Mouse (Mus musculus) megakaryocyte progenitor cell, adult 5-6 weeks (primary cell): Measurements from ENCODE around the gene 0610012G03Rik. TPM values are rescaled to one million over a fixed set of nuclear protein-coding genes. Genes with fewer than 3 reads are reported as not detected.
"Not testable (repeated sequence)": the region's sequence is repeated elsewhere in the genome, so short reads cannot be mapped to it uniquely, and the experiment has no call there.

Source experiments
- ATAC-seq: replicated peaks from 2 replicates; pipeline ENCODE4 v1.8.0; 2016; ENCODE audit warnings: mild to moderate bottlenecking, moderate TSS enrichment, inconsistent platforms; ENCODE audit not compliant: poor library complexity
- total RNA-seq, 2 experiments: library from RNA; stranded (forward) in 1 of 2; stranded (reverse) in 1 of 2; fragments of 157-497, 149-512 nt in 1 of 2; fragments of 200-1000 nt in 1 of 2; gene quantifications; 2 replicates each; pipeline versions ENCODE4 v1.2.3 to v1.2.4; 2015 to 2017

The 0610012G03Rik gene
- total RNA-seq (2015) (22.7 and 28.3 TPM in 2 replicates), total RNA-seq (2017) (10.3 and 14.1 TPM in 2 replicates)

DNA sequence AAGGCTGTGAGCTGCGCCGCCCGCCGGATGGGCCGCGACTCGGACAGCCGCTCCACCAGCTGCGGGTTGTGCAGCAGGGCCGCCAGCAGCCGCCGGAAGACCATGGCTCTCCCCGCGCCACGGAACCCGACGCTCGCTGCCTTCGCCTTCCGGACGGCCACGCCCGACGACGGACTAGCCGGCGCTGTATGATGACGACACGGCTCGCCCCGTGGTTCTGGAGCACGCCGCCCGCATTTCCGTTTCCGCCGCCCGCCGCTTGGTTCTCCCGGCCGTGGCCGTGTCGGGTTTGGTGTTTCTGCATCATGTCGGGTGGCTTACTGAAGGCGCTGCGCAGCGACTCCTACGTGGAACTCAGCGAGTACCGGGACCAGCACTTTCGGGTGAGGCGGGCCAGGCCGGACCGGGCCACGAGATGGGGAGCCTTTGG, at the start of gene 0610012G03Rik, which contains the start of gene Ncbp2:
0610012G03Rik (minus strand) TSS at position 150 of the 430 bp plus-strand sequence.
Ncbp2 (plus strand) TSS at position 169 of the 430 bp plus-strand sequence.
- peak; percentile 91 for ATAC-seq

DNA sequence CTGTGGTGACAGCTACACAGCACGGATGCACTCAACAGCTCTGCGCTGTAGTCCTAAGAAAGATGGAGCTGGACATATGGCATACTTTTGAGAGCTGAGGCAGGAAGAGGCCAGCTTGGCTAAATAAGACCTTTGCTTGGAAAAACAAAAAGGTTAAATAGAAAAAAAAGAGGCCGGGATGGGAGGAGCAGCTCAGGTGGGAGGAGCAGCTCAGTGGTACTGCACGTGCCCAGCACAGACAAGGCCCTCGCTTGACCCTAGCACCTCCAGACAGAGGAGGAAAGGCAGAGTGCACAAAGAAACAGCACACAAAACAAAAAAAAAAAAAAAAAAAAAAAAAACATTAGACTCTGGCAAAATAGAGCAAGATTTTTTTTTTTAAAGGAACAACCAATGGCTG, 48.1 kb upstream of the 0610012G03Rik start:
- ATAC-seq: no peak

DNA sequence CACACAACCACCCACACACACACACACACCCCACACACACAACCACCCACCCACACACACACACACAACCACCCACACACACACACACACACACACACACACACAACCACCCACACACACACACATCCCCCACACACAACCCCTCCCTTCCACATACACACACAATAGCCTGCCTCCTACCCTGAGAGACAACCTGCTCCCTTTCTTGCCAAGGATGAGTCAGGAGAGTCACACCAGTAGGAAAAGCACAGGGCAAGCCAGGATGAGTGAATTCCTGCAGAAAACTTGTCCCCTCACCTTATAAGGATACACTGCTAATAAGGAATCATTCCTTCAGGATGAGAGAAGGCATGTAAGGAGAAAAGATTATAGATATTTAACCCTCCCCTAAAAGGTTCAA, 45.7 kb upstream of the 0610012G03Rik start:
- no peak for ATAC-seq

- no peak for ATAC-seq
Observed at GRCm38 (mm10) chr16:31993195-31993594, 44.9 kb upstream of the 0610012G03Rik start.

DNA sequence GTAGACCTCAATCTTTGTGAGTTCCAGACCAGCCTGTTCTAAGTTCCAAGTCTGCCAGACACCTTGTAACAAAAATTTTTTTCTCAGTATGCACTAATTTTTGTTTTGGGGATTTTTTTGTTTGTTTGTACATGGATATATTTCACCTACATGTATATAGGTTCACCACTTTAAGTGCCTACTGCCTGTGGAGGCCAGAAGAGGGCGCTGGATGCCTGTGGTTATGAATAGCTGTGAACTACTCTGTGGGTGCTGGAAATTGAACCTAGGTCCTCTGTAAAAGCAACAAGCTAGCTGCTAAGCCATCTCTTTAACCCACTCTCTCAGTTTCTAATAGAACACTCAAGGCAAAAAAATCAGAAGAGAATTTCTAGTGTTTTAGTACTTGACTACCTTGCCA, 43.7 kb upstream of the 0610012G03Rik start:
- ATAC-seq: no peak

DNA sequence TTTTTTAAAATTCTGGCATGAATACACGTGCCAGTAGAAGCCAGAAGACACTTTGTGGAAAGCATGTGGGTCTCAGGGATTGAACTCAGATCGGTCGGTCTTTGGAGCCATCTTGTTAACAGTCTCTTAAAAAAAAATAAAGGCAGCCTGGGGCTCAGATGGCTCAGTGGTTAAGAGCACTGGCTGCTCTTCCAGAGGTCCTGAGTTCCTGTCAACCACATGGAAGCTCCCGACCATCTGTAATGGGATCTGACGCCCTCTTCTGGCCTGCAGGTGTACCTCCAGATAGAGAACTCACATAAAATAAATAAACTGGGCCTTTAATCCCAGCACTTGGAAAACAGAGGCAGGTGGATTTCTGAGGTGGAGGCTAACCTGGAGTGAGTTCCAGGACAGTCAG, 32.7 kb upstream of the 0610012G03Rik start:
- no peak for ATAC-seq

DNA sequence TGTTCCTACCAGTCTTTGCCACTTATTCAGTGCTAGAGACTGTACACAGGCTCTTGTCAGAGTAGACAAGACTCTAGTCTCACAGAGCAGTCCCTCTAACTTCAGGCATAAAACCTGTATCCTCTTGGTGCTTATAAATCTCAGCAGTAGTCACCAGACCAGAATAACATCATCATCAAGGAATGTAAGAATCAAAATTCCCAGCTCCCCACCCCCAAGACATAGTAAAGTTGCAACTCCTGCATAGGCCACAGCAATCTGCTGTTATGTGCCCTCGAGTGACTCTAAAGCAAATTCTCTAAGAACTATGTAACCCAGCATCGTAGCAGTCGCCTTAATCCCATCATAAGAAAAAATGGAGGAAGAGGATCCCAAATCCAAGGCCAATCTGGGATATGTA, 31.2 kb upstream of the 0610012G03Rik start:
- ATAC-seq: no peak

DNA sequence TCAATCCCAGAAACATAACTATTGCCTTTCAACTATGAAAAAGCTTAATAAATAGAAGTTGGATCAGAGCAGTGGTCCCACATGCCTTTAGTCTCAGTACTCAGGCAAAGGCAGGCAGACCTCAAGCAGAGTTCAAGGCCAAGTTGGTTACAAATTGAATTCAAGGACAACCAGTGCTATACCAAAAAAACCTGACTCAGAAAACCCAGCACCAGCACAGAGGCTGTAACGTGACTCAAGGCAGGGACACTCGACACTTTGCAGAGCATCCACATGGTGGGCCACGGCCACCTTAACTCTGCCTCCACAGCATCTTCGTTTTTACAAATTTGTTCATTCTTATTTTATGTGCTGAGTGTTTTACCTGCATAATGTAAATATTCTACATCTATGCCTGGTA, 27.0 kb upstream of the 0610012G03Rik start:
- no peak for ATAC-seq

GRCm38 (mm10) chr16:31963224-31963623, 14.9 kb upstream of the 0610012G03Rik start:
- no peak for ATAC-seq

DNA sequence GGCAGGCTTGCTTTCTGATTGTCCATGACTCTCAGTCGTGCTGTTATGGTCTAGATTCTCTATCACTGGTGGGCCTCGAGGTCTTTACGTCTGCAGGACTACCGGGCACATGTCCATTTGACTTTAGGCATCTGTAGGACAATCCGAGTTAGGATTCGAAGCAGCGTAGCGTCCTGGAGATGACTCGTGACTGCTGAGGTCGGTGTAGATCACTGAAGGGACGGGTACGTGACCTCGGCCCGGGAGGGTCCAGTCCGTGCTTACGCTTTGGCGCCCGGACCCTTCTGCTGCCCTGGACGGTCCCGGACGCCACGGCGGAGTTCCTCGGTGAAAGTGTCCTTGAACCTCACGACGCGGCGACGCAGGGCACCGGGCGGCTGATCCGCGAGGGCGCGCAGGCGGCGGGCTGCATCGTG, 385 bp downstream of the 0610012G03Rik start:
- ATAC-seq: peak; percentile 2; the same call in 1 of the 2 replicates

DNA sequence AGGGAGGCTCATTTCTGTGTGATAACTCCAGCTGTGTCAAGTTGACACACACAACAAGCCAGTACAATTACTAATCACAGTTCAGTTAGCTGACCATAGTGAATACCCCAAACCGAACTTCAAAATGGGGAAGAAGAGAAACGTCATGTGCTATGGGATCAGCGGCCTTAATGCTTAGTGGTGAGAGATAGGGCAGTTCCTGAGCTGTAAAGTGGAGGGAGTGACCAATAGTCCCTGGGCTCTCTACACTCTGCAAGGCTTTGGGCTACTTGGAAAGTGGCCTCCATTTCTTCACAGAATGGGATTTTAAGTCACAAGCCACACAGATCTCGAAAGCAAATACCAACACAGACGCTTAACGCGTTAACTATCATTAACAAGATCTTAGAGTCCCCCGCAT, 961 bp downstream of the 0610012G03Rik start:
- ATAC-seq: peak; percentile 19; the same call in 1 of the 2 replicates

DNA sequence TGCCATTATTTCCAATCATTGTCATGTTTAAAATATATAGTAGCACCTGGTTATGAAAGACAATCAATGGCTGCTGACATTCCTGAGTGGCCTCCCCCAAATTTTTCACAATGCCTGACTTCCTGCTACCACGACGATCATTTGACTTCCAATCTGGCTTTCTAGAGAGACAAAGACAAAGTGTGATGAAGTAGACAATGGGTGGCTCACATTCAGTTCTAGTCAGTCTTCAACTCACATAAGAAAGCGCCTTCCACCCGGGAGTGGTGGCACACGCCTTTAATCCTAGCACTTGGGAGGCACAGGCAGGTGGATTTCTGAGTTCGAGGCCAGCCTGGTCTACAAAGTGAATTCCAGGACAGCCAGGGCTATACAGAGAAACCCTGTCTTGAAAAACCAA, 2.3 kb downstream of the 0610012G03Rik start:
- ATAC-seq: not testable (repeated sequence)

DNA sequence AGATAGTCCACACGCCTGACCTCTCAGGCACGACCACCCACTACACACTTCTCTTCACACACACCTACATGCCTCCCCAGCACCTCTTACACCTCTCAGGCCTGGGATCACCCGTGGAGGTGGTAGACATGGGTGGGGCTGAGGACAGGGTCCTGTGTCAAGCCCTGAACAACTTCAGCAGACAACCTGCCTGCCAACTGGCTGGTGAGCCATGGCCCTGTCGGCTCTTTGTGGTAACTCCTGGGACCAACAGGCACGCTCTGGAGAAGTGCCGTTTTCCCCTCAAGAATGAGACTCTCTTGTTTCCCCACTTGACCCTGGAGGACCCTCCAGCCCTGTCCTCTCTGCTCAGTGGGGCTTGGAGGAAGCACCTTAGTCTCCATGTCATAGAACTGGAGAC, 2.9 kb downstream of the 0610012G03Rik start:
- no peak for ATAC-seq

GRCm38 (mm10) chr16:31944698-31945255, 3.5 kb downstream of the 0610012G03Rik start:
- ATAC-seq: no peak

DNA sequence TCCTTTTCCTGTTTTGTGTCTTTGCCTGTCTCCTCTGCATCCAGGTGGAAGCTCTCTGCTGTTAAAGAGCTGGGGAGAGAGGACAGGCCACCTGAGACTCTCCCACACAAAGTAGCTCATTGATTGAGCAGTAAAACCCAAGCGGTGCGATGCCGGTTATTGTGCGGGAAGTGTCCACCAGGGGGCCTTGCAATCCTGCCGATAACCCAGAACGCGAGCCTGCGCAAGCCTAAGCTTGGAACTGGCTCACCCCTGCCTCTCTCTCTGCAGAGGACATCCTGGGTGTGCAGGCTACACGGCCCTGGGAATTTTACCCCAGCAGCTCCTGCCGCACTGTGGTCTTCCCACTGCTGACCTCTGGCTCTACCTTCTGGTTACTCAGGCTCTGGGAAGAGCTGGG, 4.3 kb downstream of the 0610012G03Rik start:
- ATAC-seq: peak; percentile 65

DNA sequence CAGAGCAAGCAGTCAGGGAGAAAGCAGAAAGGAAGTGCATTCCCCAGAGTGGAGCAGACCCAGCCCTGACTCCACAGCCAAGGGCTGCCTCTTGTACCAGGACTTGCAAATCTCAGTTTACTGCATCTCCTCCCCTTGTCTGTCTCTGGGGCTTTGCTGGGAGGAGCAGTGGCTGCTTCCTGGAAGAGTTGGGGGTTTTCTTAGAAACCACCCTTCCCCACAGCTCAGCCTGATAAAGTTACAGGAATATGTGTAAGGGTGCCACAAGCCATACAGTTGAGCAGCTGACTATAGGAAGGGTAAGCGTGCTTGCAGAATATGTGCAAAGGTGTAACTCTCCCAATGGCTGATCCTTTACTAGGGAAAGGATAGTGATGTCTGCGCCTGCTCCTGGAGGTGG, 7.7 kb downstream of the 0610012G03Rik start:
- 0 out of 2 replicates have a peak, but pooled peaks have one; percentile 16 for ATAC-seq

DNA sequence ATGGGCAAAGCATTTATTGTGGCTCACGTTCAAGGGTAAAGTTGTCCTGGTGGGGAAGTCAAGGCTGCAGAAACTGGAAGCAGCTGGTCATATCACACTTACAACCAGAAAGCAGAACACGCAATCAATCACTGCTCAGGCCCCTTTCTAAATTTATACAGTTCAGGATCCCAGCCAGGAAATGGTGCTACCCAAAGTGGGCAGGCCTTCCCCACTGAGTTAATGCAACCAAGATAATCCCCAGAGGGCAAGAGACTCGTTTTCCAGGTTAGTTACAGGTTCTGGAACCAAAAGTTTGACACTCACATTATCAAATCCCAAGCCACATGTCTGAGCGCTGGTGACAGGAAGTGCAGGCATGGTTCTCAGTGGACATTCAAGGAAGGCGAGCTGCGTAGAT, 9.4 kb downstream of the 0610012G03Rik start:
- ATAC-seq: no peak

GRCm38 (mm10) chr16:31936568-31936967, 11.7 kb downstream of the 0610012G03Rik start:
- no peak for ATAC-seq

DNA sequence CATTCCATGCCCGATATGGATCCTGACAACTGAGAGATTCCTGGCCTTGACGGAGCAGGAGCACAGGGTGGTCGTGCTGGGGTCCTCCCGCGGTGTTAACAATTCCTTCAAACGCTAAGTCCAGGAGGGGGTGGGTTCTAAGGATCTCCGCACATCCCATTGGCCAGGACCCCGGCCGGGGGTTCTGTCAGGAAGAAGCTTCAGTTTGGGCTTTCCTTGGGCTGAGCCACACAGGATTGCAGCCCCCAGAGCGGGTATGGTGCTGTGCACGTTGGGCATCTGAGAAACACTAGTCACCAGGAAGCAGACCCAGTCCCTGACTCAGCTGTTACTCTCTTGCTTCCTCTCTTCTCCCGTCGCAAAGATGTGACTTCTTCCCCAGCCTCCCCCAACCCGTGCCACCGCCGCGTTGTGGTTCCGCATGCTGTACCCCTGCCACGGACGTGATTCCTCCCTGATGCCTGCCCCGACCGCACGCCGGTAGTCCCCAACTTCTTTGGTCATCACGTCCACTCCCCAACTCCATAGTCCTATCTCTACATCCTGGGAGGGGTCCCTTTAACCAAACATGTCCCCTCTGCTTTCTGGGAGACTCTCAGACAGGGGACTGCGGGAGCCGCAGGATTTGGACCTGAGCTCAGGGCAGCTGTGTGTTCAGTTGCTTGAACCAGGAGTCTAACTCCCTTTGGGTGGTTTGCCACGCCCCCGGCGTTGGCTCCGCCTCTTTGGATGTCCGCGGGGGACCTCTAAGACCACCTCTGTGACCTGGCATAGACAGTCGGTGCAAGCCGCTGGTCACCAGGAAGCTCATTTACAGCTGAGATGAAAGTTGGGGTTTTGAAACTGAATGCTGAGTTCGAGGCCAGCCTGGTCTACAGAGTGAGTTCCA, 13.0 kb downstream of the 0610012G03Rik start:
- ATAC-seq: peak; percentile 52

GRCm38 (mm10) chr16:31934550-31935010, 13.7 kb downstream of the 0610012G03Rik start:
- ATAC-seq: no peak

- ATAC-seq: no peak
Observed at GRCm38 (mm10) chr16:31933751-31934549, 14.3 kb downstream of the 0610012G03Rik start, which contains the start of gene Pigz. Pigz (plus strand) TSS chr16:31933851.
